Mouse (Mus musculus) spleen, postnatal 10 days (tissue): ENCODE data around the gene Rbm8a.

ENCODE experiments used
- DNase-seq, 2 experiments: peaks; one replicate each; pipeline ENCODE4 v3.0.0; 2021 to 2022; ENCODE audit warnings: low spot score in 2 of 2

Rbm8a gene

DNA sequence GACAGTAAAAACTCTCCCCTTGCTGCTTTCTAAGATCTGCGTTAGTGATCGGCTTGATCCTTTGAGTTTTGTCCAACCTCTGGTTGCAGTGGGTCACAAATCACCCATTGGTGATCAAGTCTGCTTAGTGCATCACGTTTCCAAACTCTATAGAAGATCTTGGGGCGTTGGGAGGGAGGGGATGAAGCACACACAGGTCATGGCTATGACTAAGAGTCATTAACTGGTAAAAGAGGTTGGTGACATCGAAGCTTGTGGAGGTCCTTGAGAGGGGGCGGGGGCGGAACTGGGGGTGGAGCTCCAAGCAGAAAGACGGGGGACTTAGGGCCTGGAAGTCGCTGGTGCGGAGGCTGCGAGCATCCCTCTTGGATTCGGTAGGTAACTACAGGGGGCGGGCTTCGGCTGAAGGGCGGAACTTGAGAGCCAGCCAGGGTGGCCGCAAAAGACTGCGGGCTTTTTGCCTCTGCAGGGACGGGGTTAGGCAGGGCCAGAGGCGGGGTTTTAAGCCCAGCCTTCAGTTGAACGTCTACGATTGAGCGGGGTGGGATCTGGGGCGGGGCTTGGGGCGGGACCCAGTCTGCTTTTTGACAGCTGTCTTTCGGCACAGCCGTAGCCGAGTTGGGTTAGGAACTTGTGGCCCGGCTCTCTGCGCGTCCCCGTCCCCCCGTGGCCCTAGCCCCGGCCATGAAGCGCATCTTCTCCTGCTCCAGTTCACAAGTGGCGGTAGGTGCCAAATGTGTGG, 40.2 kb downstream of the Rbm8a start, which contains the start of gene Ankrd35:
TSS of gene Ankrd35 (plus strand) at position 405 of the 742 bp plus-strand sequence.
- DNase-seq, result peak; percentile 36 to 79

GRCm38 (mm10) chr3:96671519-96671918, 41.8 kb downstream of the Rbm8a start:
- no peak for DNase-seq

- no peak for DNase-seq
These were observed 43.8 kb downstream of the Rbm8a start for GRCm38 (mm10) chr3:96673514-96673913.

DNA sequence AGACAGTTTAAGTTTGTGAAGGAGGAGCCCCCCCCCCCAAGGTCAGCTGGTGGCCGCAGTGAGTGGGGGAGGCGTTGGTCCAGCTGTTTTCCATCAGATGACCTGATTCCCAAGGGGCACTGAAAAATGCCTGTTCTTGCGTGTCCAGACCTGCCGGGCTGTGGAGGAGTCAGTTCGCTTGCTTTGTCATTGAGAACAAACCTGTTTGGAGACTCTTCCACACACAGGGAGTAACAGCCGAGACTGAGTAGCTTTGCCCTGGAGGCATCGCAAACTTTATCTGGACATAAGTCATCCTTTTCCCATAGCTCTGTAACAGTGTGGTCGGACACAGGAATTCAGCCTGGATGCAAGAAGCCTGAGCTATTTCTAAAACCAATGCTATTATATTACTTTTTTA, 44.7 kb downstream of the Rbm8a start:
- DNase-seq, result no peak

- no peak for DNase-seq
These were observed 45.4 kb downstream of the Rbm8a start for GRCm38 (mm10) chr3:96675171-96675570.

GRCm38 (mm10) chr3:96675690-96676089, 46.0 kb downstream of the Rbm8a start:
- DNase-seq, result no peak

DNA sequence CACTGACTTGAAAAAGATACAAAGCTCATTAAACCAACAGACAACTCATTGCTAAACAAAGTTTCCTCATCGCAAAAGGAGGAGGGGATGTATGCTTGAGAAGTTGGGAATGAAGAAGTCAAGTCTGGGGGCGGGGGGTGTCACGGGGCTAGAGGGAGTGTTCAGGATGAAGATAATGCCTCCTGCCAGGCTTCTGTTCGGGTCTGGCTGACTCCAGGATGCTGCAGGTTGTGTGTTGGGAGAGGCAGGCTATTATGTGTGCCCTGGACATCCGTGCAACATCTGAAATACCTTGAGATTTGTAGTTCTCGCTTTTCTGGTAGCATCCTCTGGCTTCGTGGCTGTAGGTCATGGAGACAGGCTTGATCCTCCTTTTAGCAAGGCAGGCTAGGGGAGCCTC, 48.7 kb downstream of the Rbm8a start:
- no peak for DNase-seq

GRCm38 (mm10) chr3:96679159-96679674, 49.5 kb downstream of the Rbm8a start:
- DNase-seq, result no peak

DNA sequence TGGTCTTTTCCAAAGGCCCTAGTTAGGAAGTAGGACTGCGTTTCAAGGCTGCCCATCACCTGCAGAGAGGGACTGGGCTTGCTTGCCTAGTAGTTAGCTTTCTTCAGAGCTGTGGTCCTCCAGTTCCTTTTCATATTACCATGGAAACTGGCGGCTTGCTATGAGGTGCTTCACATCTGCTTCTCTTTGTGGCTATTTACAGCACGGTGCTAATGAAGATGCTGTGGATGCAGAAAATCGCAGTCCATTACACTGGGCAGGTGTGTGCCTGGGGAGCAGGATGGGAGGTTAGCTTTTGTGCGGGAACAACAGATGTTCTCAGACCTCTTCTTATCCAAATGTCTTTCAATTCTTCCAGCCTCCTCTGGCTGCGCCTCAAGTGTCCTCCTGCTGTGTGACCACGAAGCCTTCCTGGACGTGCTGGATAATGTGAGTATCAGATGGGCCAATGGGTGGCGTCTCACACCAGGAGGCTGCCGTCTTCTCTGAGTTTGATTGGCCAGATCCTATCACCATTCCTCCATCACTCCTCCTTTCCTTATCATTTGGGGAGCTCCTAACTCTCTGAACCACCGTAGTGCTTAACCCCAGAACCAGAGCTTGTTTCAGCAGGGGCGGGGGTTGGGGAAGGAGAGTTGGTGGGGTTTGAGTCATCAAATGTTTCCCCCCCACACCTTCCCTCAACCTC, 50.7 kb downstream of the Rbm8a start:
- DNase-seq, result no peak
